Mouse (Mus musculus) gastrocnemius, postnatal 36 days (tissue): ENCODE results near the gene Smarcal1. TPM values are rescaled to one million over a fixed set of nuclear protein-coding genes. Genes with fewer than 3 reads are reported as not detected.

ENCODE experiments used
- DNase-seq, 2 experiments: peaks; one replicate each; pipeline ENCODE4 v3.0.0; 2022
- intact Hi-C: fragments of 180-260 bp; cut with DNase I; formaldehyde crosslinking; loops from one replicate; pipeline ENCODE4 v1.15.1; 2025
- total RNA-seq, 2 experiments: library from RNA; stranded (reverse); gene quantifications; 2 replicates each; pipeline ENCODE4 v1.2.3; 2021

The Smarcal1 gene
- total RNA-seq, 2 experiments from 2014 or later = 19.1 to 20.5 TPM

- intact Hi-C loops = no loop called here
These were observed 4.5 kb downstream of the Smarcal1 start for GRCm38 (mm10) chr1:72587532-72587931.

DNA sequence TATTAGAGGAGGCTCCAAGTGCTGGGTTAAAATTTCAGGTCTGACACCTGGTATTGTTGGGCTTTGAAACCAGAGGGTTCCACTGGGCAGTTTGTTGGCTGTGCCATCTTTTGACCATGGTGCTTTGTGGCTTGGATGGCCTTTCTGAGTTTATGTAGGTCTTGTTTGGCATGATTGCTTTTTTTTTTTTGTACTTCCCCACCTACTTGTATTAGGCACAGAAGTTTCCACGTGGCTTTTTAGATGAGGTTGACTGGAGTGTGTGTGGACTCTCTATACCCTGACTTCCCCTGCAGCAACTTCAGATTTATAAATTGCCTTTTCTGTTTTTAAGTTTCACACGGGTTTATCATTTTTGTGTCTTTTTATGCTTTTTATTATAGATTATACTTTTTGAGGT is 5.7 kb downstream of the Smarcal1 start:
- intact Hi-C loops = no loop called here

More at GRCm38 (mm10) chr1:72587532-72587931, 4.5 kb downstream of the Smarcal1 start:
- no peak for DNase-seq

DNA sequence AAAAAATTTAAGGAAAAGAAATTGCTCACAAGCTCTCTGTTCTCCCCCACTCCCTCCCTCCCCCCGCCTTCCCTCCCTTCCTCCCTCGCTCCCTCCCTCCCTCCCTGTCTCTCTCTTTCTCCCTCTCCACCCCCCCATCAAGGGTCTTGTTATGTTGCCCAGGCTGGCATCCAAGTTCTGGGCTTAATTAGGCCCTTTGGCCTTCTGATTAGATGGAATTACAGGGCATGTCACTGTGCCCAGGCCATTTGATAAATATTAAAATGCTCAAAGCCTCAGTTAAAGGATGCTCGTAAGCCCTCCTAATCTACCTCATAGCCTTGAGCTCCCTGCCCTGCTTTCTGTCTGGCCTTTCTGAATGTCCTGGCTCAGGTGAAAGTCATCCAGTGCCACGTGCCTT is 7.6 kb downstream of the Smarcal1 start:
- intact Hi-C loops = no loop called here
- DNase-seq = no peak

More for the DNA sequence above, 5.7 kb downstream of the Smarcal1 start:
- DNase-seq = no peak

DNA sequence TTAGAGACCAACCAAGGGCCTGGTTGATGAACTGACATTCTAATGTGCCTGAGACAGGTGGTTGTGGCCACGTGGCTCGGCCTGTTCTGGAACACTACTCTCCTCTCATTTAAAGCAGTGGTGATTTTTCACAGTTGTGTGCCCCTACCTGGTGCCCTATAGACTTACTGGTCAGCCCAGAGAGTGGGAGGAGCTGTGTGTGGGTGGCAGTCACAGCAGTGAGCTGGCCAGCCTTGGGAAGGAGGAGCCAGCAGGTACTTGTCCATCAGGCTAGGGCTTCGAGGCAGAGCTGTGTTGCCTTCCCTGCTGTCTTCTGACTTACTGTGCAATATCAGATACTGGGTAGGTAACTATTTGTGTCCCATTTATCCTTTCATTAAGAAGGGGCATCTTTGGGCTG is 9.3 kb downstream of the Smarcal1 start:
- no peak for DNase-seq
- intact Hi-C loops = no loop called here

DNA sequence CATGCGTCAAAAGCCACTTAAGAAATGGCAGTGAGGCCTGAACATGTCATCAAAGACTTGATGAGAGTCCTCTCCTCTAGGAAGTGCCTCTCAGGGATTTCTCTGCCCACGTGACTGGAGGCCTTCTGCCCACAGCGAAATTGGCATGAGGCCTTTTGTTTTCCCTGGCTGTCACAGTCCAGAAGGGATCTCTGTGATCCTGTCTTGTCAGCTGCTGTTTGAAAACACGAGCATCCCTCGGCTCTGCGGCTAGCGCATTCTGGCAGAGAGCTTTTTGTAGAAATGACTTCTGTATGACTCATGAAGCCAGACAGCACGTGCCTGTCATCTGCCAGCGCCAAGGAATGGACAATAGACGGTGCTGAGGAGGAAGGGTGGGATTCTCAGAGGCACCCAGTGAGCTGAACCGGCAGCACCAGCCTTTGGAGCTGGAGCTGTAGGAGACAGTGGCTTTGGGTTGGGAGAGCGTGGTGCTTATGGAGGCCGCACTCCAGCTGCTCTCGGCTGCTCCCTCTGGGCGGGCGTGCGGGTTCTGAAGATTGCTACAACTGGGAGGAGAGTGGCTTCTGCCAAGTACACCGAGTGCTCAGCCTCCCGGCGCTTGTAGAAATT is 10.4 kb downstream of the Smarcal1 start:
- intact Hi-C loops = no loop called here
- peak; percentile 17 to 41 for DNase-seq

DNA sequence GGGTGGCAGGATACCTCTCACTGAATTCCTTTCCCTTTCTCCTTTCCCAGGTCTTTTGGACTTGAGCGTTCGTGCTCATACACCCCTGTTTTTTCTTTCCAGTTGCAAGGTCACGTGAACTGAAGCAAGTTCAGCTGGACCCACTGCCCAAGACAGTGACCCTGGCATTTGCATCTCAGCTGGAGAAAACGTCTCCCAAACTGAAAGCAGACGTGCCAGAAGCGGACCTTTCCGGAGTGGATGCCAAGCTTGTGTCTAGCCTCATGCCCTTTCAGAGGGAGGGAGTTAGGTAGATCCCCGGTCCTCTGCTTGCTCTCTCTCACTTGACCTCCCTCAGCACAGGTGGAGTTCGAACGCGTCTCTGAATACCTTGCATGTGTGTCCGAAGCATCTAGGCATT is 12.6 kb downstream of the Smarcal1 start:
- no peak for DNase-seq
- intact Hi-C loops = no loop called here

- intact Hi-C loops = no loop called here
- DNase-seq = no peak
These were observed 13.2 kb downstream of the Smarcal1 start for GRCm38 (mm10) chr1:72596231-72596630.

- intact Hi-C loops = no loop called here
- DNase-seq = no peak
These were observed 16.4 kb downstream of the Smarcal1 start for GRCm38 (mm10) chr1:72599146-72600101.

GRCm38 (mm10) chr1:72600778-72601177 is 17.7 kb downstream of the Smarcal1 start:
- intact Hi-C loops = no loop called here
- DNase-seq = no peak

DNA sequence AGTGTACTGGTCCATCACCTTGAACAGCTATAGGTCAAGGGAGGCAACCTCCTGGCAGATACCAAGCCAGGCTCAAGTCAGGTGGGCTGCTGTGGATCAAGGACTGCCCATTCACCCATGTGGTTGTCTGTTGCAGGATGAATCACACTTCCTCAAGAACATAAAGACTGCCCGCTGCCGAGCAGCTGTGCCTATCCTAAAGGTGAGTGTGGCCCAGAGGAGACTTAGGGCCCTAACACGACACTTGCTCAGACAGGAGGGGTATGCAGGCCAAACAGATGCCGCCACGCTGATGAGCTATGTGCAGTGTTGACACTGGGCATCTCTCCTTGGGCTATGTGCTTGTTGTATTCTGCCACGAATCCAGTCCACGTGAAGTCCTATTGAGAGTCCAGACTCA is 18.2 kb downstream of the Smarcal1 start:
- intact Hi-C loops = no loop called here
- DNase-seq = no peak

- intact Hi-C loops = no loop called here
- DNase-seq = no peak
These were observed 19.1 kb downstream of the Smarcal1 start for GRCm38 (mm10) chr1:72602186-72602585.

GRCm38 (mm10) chr1:72602803-72603202 is 19.8 kb downstream of the Smarcal1 start:
- DNase-seq = no peak
- intact Hi-C loops = no loop called here

DNA sequence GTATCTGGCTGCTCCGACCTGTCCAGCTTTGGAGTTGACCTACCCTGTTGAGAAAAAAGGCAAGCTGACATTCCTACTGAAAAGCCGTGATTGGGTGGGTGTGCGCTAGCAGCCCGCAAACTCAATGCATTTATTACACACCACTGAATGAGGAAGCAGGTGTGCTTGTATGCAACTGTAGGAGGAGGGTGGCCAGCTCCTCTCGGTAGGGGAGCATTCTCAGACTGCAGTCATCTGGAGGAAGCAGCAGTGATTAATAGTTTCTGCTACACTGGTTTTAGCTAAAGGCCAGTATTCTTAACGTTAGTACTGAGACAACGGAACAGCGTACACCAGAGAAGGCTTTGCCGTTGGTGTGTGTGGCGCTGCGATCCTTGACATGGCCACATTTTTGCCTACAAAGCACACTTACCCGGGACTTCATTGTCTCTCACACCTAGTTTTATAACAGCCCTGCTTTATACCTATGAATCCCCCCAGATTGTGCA is 23.2 kb downstream of the Smarcal1 start:
- no peak for DNase-seq
- intact Hi-C loops = no loop called here

- DNase-seq = no peak
- intact Hi-C loops = no loop called here
These were observed 26.1 kb downstream of the Smarcal1 start for GRCm38 (mm10) chr1:72609129-72609528.

DNA sequence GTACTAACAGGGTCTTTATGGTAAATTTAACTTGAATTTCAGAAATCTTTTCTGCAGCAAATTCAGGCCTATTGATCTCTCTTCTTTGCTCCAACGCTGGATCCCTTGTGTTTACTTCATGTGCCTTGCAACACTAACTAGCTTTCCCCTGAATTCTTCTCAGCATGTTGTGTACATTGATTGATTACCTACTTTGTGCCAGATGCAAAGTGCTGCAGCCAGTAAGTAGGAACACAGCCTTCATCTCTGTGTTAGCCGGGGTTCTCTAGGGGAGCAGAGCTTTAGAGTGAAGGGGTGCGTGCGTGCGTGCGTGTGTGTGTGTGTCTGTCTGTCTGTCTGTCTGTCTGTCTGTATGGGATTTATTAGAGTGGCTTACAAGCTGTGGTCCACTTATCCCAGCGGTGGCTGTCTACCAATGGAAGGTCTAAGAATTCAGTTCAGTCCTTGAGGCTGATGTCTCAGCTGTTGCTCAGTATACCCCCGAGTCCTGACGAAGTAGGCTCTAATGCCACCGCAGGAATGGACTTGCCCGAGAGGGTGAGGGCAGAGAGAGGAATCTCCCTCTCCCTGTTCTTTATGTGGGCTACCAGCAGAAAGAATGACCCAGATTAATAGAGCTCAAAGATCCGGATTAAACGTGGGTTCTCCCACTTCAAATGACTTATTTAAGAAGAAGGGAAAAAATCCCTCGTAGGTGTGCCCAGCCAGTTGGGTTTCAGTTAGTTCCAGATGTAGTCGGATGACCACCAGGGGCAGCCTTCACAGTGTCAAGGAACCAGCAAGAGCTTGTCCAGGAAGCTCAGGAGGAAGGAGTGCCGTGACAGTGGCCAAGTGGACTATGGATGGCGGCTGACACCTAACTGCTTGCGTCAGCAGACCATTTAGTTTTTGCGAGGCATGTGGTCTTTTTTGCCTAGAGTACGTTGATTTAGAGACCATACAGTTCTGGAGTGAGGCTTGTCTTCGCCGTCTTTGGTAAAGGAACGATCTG is 27.1 kb downstream of the Smarcal1 start:
- intact Hi-C loops = no loop called here
- no peak for DNase-seq

DNA sequence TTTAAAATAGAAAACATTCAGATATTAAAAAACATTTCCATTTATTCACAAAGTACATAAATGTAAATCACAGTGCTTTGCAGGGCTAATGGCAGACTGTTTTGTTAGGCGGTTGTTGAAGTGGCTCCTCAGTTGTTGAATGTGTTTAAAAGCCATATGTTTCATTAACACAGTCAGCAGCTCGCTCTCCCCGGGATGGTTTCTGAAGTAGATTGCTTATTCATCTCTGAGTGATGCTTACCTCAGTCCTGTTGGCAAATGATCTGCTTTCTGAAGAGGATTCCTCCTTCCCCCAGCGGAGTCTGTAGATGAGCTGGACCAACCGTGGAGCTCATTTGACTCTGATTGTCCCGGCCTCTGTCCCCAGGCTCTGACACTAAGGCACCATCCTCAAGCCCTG is 29.1 kb downstream of the Smarcal1 start:
- intact Hi-C loops = no loop called here
- no peak for DNase-seq

GRCm38 (mm10) chr1:72635221-72635620 is 52.2 kb downstream of the Smarcal1 start:
- no peak for DNase-seq
- intact Hi-C loops = no loop called here

GRCm38 (mm10) chr1:72640658-72641410 is 57.8 kb downstream of the Smarcal1 start:
- no peak for DNase-seq

DNA sequence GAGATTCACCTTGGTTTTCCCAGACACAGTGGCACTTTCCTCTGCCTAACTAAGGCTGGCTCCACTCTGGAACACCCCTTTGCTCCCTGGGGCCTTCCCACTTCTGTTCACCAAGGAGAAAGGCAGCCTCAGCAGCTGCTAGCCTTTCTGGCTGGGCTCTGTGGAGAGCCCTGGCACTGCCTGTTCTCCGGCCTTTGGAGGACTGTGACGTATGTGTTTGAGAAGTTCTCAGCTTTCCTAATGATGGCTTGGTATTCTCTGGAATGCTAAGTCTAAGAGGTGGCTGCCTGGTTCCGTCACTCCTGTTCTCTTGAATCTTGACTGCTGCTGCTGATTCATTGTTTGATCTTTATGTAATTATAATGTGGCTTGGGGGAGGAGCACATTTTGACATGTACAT is 90.0 kb downstream of the Smarcal1 start:
- no peak for DNase-seq
- intact Hi-C loops = no loop called here

More at GRCm38 (mm10) chr1:72640658-72641410, 57.8 kb downstream of the Smarcal1 start:
- intact Hi-C loops = no loop called here
